Mouse (Mus musculus) gastrocnemius, postnatal 14 days (tissue): ENCODE measurements around the gene Mdm4. TPM values are rescaled to one million over a fixed set of nuclear protein-coding genes. Genes with fewer than 3 reads are reported as not detected.

Source experiments
- DNase-seq: peaks from one replicate; pipeline ENCODE4 v3.0.0; 2021; ENCODE audit warnings: mixed read lengths
- intact Hi-C: fragments of 180-260 bp; cut with DNase I; formaldehyde crosslinking; loops from one replicate; pipeline ENCODE4 v1.15.1; 2025; ENCODE audit warnings: low total_unique reads
- long read RNA-seq, 2 experiments: library from polyadenylated mRNA; stranded (forward); transcript quantifications; one replicate each; pipeline ENCODE4 v2.0.0; 2021
- total RNA-seq, 2 experiments: library from RNA; stranded (reverse); gene quantifications; 2 replicates each; pipeline ENCODE4 v1.2.3; 2021

Gene Mdm4
- 10 to 100 TPM; 23.0 to 33.2 TPM for total RNA-seq
- long read RNA-seq, experiment 1, full-length matches to known transcripts: 3 of 6 reads
- long read RNA-seq, experiment 1, partial matches to known transcripts: 0 of 6 reads
- long read RNA-seq, experiment 1, other reads (novel, unspliced or antisense): 3 of 6 reads
- long read RNA-seq, experiment 2, full-length matches to known transcripts: 4 of 9 reads
- long read RNA-seq, experiment 2, partial matches to known transcripts: 0 of 9 reads
- long read RNA-seq, experiment 2, other reads (novel, unspliced or antisense): 5 of 9 reads

- DNase-seq: no peak
- intact Hi-C loops: no loop called here
Measured at GRCm38 (mm10) chr1:133030461-133030860, at the start of gene Mdm4. TSS of gene Mdm4 (minus strand) at chr1:133030561.

GRCm38 (mm10) chr1:133080079-133080561 lies 49.8 kb upstream of the Mdm4 start:
- intact Hi-C loops: loop anchor here (5.0 kb wide), 1 partner anchor 33 kb away; the partner anchor contains the start of gene Pik3c2b
- DNase-seq: no peak

GRCm38 (mm10) chr1:133079509-133079908 lies 49.1 kb upstream of the Mdm4 start:
- DNase-seq: no peak
- intact Hi-C loops: no loop called here

GRCm38 (mm10) chr1:133078338-133078727 lies 48.0 kb upstream of the Mdm4 start:
- intact Hi-C loops: no loop called here
- peak; percentile 48 for DNase-seq

GRCm38 (mm10) chr1:133077606-133078337 lies 47.4 kb upstream of the Mdm4 start:
- DNase-seq: peak; percentile 56
- intact Hi-C loops: no loop called here

GRCm38 (mm10) chr1:133076681-133077514 lies 46.5 kb upstream of the Mdm4 start:
- no peak for DNase-seq
- intact Hi-C loops: no loop called here

GRCm38 (mm10) chr1:133075651-133076400 lies 45.5 kb upstream of the Mdm4 start:
- DNase-seq: no peak
- intact Hi-C loops: no loop called here

GRCm38 (mm10) chr1:133074541-133074940 lies 44.2 kb upstream of the Mdm4 start:
- intact Hi-C loops: no loop called here

GRCm38 (mm10) chr1:133073327-133073856 lies 43.0 kb upstream of the Mdm4 start:
- no peak for DNase-seq

More at GRCm38 (mm10) chr1:133074541-133074940, 44.2 kb upstream of the Mdm4 start:
- DNase-seq: no peak

GRCm38 (mm10) chr1:133071666-133072381 lies 41.5 kb upstream of the Mdm4 start:
- DNase-seq: peak; percentile 88
- intact Hi-C loops: no loop called here

More at GRCm38 (mm10) chr1:133073327-133073856, 43.0 kb upstream of the Mdm4 start:
- intact Hi-C loops: no loop called here

- intact Hi-C loops: no loop called here
- DNase-seq: no peak
Measured at GRCm38 (mm10) chr1:133070157-133070556, 39.8 kb upstream of the Mdm4 start.

GRCm38 (mm10) chr1:133069275-133070120 lies 39.1 kb upstream of the Mdm4 start:
- intact Hi-C loops: no loop called here
- peak; percentile 68 for DNase-seq

GRCm38 (mm10) chr1:133068669-133069274 lies 38.4 kb upstream of the Mdm4 start:
- intact Hi-C loops: no loop called here

GRCm38 (mm10) chr1:133068268-133068667 lies 37.9 kb upstream of the Mdm4 start:
- peak; percentile 48 for DNase-seq
- intact Hi-C loops: no loop called here

More at GRCm38 (mm10) chr1:133068669-133069274, 38.4 kb upstream of the Mdm4 start:
- DNase-seq: no peak

GRCm38 (mm10) chr1:133063164-133063563 lies 32.8 kb upstream of the Mdm4 start:
- intact Hi-C loops: no loop called here
- DNase-seq: no peak

GRCm38 (mm10) chr1:133060681-133061080 lies 30.3 kb upstream of the Mdm4 start:
- intact Hi-C loops: no loop called here
- no peak for DNase-seq

GRCm38 (mm10) chr1:133059592-133059991 lies 29.2 kb upstream of the Mdm4 start:
- no peak for DNase-seq
- intact Hi-C loops: no loop called here
